Mouse (Mus musculus) liver, embryonic 14.5 days (tissue): ENCODE data around the gene Ppp2r2d.

Experiments used
- CTCF ChIP-seq: IDR thresholded peaks from 2 replicates; pipeline ENCODE4 v1.5.1; 2016; ENCODE audit warnings: antibody characterized with exemption, low read depth, control low read depth
- EP300 ChIP-seq: IDR thresholded peaks from 2 replicates; pipeline ENCODE4 v1.6.1; 2016; ENCODE audit warnings: antibody characterized with exemption, low read depth

DNA sequence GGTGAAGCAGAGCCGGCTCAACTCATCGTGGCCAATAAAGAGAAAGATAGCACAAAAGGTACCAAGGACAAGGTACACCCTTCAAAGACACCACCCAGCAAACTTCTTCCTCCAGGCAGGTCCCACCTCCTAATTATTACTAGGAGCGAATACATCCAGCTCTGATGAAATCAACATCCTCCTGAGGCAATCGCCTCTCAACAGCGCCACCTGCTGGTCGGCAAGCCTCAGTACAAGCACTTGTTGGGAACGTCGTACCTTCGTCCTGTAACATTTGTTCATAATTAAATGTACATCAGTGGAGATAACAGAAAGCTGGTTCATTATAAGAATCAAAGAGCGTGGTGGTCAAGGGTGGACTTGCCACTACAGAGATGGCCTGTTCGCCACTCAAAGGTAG is 18.1 kb upstream of the Ppp2r2d start:
- peak; percentile 98 for TF ChIP-seq CTCF
- TF ChIP-seq EP300 = no peak
